Mouse (Mus musculus): ENCODE measurements around the gene Hmgcs2.

GRCm38 (mm10) chr3:98254656-98255583, 25.3 kb upstream of the Hmgcs2 start:
- no peak for TF ChIP-seq MAZ (IDR thresholded peaks at IDR 0.05; ENCODE audit: low read depth, low read length)
- no peak for TF ChIP-seq POLR2A (IDR thresholded peaks at IDR 0.05; ENCODE audit: low read depth, low read length)
- TF ChIP-seq CTCF (conservative IDR thresholded peaks at IDR 0.05 in 1 of 2, IDR thresholded peaks at IDR 0.05 in 1 of 2; ENCODE audit: low read depth in 2 of 2, low read length in 2 of 2), result no peak
- no peak for TF ChIP-seq POLR2AphosphoS2 (IDR thresholded peaks at IDR 0.05; ENCODE audit: low read depth, low read length)
- no peak for TF ChIP-seq ETS1 (conservative IDR thresholded peaks at IDR 0.05; ENCODE audit: low read depth, low read length)
- no peak for TF ChIP-seq HCFC1 (IDR thresholded peaks at IDR 0.05; ENCODE audit: low read depth, low read length)
- TF ChIP-seq NRF1 (IDR thresholded peaks at IDR 0.05; ENCODE audit: low read depth, low read length), result no peak
- no peak for TF ChIP-seq MXI1 (IDR thresholded peaks at IDR 0.05; ENCODE audit: low read depth, low read length)
- no peak; the same call in 1 of the 2 replicates for TF ChIP-seq RAD21 (IDR thresholded peaks at IDR 0.05; ENCODE audit: low read depth, low read length)

All from CH12.LX (cell line).